Mouse (Mus musculus): Measurements from ENCODE around the gene Il18. TPM values are rescaled to one million over a fixed set of nuclear protein-coding genes. Genes with fewer than 3 reads are reported as not detected.
A peak's percentile ranks its signal among the peaks of the same experiment; 100 is the strongest.

Il18 gene
- 2.6 and 2.7 TPM in 2 replicates for polyA plus RNA-seq (2015; fragmentation: Nextera tagmentation; extraction: Ambion mirVana)

DNA sequence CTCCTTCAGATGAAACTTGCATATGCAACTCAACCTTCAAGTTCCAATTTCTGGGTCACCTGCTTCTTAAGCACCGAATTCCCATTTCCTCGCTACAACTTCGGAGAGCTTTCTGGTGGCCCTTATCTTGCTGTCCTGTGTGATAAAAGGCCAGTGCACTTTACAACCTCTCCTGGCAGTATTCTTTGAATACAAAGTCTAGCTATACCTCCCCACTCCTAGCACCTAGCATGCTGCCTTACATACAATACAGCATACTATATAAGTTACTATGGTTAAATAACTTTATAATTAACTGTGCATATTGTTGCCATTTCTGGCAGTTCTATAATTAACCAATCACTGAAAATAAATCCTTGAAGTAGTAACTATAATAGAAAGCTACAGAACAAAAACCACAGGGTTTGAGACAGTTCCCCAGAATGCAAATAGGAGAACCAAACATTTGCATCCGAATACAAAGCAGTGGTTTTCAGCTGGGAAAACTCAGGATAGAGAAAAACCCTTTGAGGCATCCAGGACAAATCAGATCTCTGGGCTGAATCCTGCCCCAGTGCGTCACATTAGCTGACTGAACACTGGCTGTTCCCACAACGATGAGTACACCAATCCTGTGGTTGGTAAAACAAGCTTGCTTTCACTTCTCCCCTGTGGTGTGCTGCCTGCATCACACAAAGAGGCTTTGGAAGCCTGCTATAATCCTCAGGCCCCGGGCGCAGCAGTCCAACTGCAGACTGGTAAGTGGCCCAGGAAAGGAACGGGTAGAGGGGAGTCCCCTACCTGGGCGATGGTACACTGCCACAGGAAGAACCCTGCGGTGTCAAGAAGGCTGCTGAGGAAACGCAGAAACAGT lies at the start of gene Il18:
TSS of gene Il18 (plus strand) at position 587 of the 853 bp plus-strand sequence.
- ATAC-seq (ENCODE audit: low FRiP score, low read depth): no peak
- no peaks in the 10 kb centered on the region for H3K9me3 ChIP-seq
- H3K4me3 ChIP-seq: no peak within 1 kb of the TSS
- H3K4me2 ChIP-seq (replicated peaks): peak within 1 kb of the TSS; percentile 50
- WGBS: 33% methylated on average over 12 of the region's 12 CpGs
- H3K27ac ChIP-seq: no peak within 1 kb of the TSS
- peak within 1 kb of the TSS; percentile 45; the same call in 1 of the 2 replicates for H3K9ac ChIP-seq
- no peaks in the 10 kb centered on the region for H3K27me3 ChIP-seq
- H3K36me3 ChIP-seq: no peaks in the 10 kb centered on the region
- H3K4me1 ChIP-seq: 0 out of 2 replicates have a peak, but pooled peaks cover 5% of the 10 kb centered on the region

DNA sequence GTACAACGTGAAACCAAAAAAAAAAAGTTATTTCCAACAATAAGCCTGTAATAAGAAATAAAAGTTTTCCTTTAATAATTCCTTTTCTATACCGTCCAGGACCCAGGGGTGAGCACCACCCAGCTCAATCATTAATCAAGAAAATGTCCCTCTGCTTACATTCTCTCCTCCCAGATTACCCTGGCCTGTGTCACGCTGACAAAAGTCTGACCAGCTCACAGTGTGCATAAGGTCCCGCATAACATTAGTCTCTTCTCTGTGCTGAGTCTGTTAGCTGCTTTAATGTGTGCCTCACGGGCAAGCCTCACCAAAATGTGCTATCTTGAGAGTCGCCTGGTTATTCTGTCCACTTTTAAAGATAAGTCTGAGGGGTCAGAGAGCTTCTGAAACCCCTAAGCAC lies 49.2 kb upstream of the Il18 start:
- ATAC-seq (ENCODE audit: low FRiP score, low read depth): no peak
- no peak overlapping the region for H3K4me3 ChIP-seq
- no peak overlapping the region for H3K9ac ChIP-seq
- no peak overlapping the region for H3K4me2 ChIP-seq (replicated peaks)
- 72% methylated on average over 6 of the region's 6 CpGs for WGBS
- no peaks in the 10 kb centered on the region; the same call in 1 of the 2 replicates for H3K4me1 ChIP-seq
- H3K9me3 ChIP-seq: no peaks in the 10 kb centered on the region
- no peak overlapping the region for H3K27ac ChIP-seq
- no peaks in the 10 kb centered on the region for H3K36me3 ChIP-seq
- no peaks in the 10 kb centered on the region for H3K27me3 ChIP-seq

DNA sequence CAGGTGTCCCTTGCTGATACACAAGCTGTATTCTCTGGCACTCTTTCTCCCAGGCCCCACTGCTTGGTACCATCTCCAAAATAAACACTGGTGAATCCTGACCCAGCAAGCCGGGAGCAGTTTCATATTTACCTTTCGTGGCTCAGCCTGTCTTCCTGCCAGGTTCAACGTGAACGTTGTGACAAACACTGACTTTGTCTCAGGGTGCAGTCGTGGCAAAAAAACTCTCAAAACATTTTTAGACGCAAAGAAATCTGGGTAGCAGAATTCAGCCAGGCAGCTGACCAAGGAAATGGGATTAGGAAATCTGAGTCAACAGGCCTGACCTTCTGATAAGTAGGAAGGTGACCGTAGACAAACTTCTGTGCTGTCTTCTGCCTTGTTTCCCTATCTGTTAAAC lies 47.1 kb upstream of the Il18 start:
- no peak overlapping the region for H3K27ac ChIP-seq
- ATAC-seq (ENCODE audit: low FRiP score, low read depth): no peak
- no peak overlapping the region for H3K4me3 ChIP-seq
- 81% methylated on average over 7 of the region's 7 CpGs for WGBS
- H3K4me2 ChIP-seq (replicated peaks): no peak overlapping the region
- H3K9me3 ChIP-seq: no peaks in the 10 kb centered on the region; the same call in 1 of the 2 replicates
- H3K36me3 ChIP-seq: no peaks in the 10 kb centered on the region
- H3K9ac ChIP-seq: no peak overlapping the region
- H3K27me3 ChIP-seq: no peaks in the 10 kb centered on the region
- no peaks in the 10 kb centered on the region; the same call in 1 of the 2 replicates for H3K4me1 ChIP-seq

DNA sequence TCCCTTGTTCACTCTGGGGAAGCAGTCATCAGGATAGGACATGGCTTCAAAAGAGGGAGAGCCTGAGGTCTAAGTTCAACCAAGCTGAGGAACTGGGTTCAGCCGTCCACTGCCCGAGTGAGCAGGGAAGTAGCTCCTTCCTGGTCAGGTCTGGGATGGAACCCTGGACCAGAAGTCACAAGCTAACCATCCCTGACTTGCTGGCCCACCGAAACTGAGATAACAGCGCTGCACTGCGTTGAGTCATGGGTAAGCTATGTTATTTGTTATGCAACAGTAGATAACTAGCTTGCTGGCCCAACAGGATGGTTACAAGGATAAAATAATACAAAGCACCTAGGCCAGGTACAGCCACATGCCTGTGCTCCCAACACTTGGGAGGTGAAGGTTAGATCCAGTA lies 39.2 kb upstream of the Il18 start:
- WGBS: 87% methylated on average over 5 of the region's 5 CpGs
- Histone ChIP-seq H3K27me3 (no peaks in the 10 kb centered on the region), H3K36me3 (peaks cover under 1% of the 10 kb centered on the region; the same call in 1 of the 2 replicates), H3K4me3 (no peak overlapping the region), H3K4me2 (replicated peaks) (no peak overlapping the region), H3K27ac (no peak overlapping the region), H3K4me1 (no peaks in the 10 kb centered on the region), H3K9ac (no peak overlapping the region), H3K9me3 (no peaks in the 10 kb centered on the region; the same call in 1 of the 2 replicates)
- no peak for ATAC-seq (ENCODE audit: low FRiP score, low read depth)

DNA sequence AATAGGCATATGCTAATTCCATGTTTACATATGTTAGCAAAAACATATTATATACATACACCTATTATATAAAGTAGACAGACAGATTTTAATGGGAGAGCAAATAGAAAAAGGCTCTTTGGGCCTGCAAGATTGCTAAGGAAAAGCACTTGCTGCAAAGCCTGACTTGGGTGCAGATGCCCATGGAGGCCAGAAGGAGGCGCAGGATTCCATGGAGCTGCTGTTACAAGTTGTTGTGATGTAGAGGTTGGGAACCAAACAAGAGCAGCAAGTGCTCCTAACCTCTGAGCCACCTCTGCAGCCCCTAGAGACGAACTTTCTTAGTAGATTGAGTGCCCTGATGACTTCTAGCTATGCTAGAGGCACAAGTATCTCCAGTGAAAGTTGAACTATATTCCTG lies 35.8 kb upstream of the Il18 start:
- 16% methylated on average over 2 of the region's 2 CpGs for WGBS
- ATAC-seq (ENCODE audit: low FRiP score, low read depth): no peak
- H3K36me3 ChIP-seq: peaks cover 9% of the 10 kb centered on the region
- H3K4me2 ChIP-seq (replicated peaks): no peak overlapping the region
- H3K27ac ChIP-seq: no peak overlapping the region
- no peaks in the 10 kb centered on the region for H3K27me3 ChIP-seq
- no peaks in the 10 kb centered on the region for H3K4me1 ChIP-seq
- H3K9ac ChIP-seq: no peak overlapping the region
- H3K9me3 ChIP-seq: no peaks in the 10 kb centered on the region
- no peak overlapping the region for H3K4me3 ChIP-seq

DNA sequence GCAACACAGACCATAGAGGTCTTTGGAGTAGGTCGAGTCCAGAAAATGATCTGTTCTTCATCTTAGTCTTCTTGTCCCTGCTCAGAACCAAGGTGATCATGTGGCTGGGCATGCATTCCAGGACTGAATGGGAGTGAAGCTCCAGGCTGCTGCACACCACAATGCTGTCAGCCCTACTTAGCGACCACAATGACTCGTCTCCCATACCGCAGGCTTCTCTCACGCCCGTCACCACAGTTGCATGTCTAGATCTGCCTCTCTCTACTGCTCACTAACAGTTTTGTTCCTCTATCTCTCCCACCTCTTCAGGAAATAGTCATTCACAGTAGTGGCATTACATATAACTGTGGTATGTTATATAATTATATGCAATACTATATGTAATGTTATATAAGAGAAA lies 33.9 kb upstream of the Il18 start:
- Histone ChIP-seq H3K27ac (no peak overlapping the region), H3K9me3 (no peaks in the 10 kb centered on the region), H3K27me3 (no peaks in the 10 kb centered on the region), H3K4me1 (no peaks in the 10 kb centered on the region), H3K4me3 (no peak overlapping the region), H3K9ac (no peak overlapping the region), H3K4me2 (replicated peaks) (no peak overlapping the region), H3K36me3 (peaks cover 9% of the 10 kb centered on the region)
- ATAC-seq (ENCODE audit: low FRiP score, low read depth): no peak
- WGBS: 85% methylated on average over 6 of the region's 6 CpGs

DNA sequence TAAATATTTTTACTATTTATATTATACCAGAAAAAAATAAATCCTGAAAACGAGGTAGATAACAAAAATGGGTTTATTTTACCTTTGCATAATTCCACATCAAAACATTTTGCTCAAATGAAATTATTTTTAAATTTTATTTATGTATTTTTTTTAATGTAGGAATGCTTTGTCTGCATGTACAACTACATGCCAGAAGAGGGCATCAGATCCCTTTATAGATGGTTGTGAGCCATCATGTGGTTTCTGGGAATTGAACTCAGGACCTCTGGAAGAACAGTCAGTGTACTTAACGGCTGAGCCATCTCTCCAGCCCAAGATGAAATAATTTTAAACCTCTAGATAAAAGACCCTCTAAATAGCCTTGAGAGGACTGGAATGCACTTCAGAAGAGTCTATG lies 33.1 kb upstream of the Il18 start:
- Histone ChIP-seq H3K9ac (no peak overlapping the region), H3K4me3 (no peak overlapping the region), H3K9me3 (no peaks in the 10 kb centered on the region), H3K36me3 (peaks cover 9% of the 10 kb centered on the region), H3K27ac (no peak overlapping the region), H3K4me1 (0 out of 2 replicates have a peak, but pooled peaks cover under 1% of the 10 kb centered on the region), H3K27me3 (no peaks in the 10 kb centered on the region), H3K4me2 (replicated peaks) (no peak overlapping the region)
- ATAC-seq (ENCODE audit: low FRiP score, low read depth): no peak
- WGBS: 56% methylated on average over 2 of the region's 2 CpGs

DNA sequence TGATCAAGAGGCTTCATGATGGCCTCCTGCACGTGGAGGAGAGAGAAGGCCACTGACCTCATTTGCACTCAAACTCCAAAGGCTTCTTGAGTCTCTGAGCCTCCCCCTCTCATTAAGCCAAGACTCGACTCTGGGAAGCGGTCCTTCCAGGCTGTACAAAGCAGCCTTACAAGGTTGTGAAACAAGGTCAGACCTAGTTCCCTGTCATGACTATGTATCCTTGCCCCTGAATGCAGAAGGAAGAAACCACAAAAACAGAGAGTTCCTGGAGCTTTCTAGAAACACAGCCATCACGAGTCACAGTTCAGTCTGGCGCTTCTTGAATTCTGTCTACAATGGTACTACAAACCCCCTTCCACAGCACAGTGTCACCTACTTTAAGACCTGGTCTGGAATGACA lies 32.1 kb upstream of the Il18 start:
- Histone ChIP-seq H3K9ac (no peak overlapping the region), H3K4me3 (no peak overlapping the region), H3K27ac (no peak overlapping the region), H3K9me3 (no peaks in the 10 kb centered on the region), H3K27me3 (no peaks in the 10 kb centered on the region), H3K4me2 (replicated peaks) (no peak overlapping the region), H3K36me3 (peaks cover 9% of the 10 kb centered on the region), H3K4me1 (peaks cover 9% of the 10 kb centered on the region)
- no peak for ATAC-seq (ENCODE audit: low FRiP score, low read depth)
- WGBS: 81% methylated on average over 5 of the region's 5 CpGs

DNA sequence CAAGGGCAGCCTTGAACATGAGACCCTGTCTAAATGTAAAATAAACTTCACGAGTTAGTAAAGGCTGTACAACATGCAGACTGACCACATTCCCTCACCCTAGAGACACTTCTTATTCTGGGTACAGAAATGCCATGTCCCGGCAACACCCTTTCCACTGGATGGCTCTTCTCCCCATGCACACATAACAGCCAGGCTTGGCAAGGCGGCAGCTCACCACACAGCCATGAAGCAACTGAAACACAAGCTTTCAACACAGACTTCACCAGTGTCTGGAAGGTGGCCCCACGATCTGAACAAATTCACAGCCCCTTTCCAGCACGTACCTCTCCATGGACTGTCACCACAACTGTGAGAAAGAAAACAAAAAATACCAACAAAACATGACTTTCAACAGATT lies 29.7 kb upstream of the Il18 start:
- Histone ChIP-seq H3K4me2 (replicated peaks) (no peak overlapping the region), H3K9ac (no peak overlapping the region), H3K9me3 (no peaks in the 10 kb centered on the region), H3K27me3 (no peaks in the 10 kb centered on the region), H3K36me3 (peaks cover 9% of the 10 kb centered on the region), H3K27ac (no peak overlapping the region), H3K4me1 (peaks cover 14% of the 10 kb centered on the region), H3K4me3 (no peak overlapping the region)
- ATAC-seq (ENCODE audit: low FRiP score, low read depth): no peak
- WGBS: 88% methylated on average over 5 of the region's 5 CpGs

DNA sequence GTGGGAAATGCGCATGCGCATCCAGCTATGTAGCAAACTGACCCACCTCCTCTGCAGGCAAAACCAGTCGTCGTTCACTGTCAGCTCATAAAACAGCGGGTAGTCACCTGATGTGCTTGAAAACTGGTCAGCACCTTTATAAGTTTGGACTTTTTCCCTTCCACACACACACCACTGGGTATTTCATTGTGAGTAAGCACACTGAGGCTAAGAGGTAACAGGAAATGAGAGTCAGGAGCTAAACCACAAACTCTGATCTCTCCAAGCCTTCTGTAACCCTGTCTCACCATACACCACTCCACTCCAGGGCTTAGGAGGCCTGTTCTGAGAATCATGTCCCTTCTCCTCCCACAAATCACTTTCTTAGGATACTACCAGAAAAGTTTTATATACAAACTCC lies 29.0 kb upstream of the Il18 start:
- 51% methylated on average over 5 of the region's 5 CpGs for WGBS

DNA sequence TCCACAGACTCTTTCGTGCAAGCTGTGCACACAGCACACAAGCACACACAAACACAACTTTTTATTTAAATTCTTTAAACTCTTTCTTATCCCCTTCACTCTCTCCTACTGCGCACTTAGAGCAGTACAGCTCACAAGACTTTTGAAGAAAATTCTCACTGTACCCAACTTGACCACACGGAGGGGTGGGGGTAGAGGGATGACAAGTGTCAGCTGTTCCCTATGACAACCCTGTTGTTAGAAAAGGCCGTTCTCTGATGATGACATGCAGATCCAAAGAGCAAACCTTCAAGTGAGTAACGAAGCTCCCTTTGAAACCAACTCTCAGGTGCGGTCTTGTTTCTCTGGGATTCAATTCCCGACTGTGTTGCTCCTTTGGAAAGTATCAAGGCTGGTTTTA lies 26.8 kb upstream of the Il18 start:
- H3K9me3 ChIP-seq: no peaks in the 10 kb centered on the region
- 47% methylated on average over 7 of the region's 7 CpGs for WGBS
- H3K4me3 ChIP-seq: peak overlapping the region; percentile 73
- H3K4me2 ChIP-seq (replicated peaks): peak overlapping the region; percentile 76
- no peak for ATAC-seq (ENCODE audit: low FRiP score, low read depth)
- H3K27ac ChIP-seq: no peak overlapping the region
- peaks cover 14% of the 10 kb centered on the region for H3K4me1 ChIP-seq
- peak overlapping the region; percentile 74 for H3K9ac ChIP-seq
- no peaks in the 10 kb centered on the region for H3K36me3 ChIP-seq
- no peaks in the 10 kb centered on the region for H3K27me3 ChIP-seq

More for the DNA sequence above, 29.0 kb upstream of the Il18 start:
- no peaks in the 10 kb centered on the region for H3K27me3 ChIP-seq
- H3K4me2 ChIP-seq (replicated peaks): no peak overlapping the region
- H3K9ac ChIP-seq: no peak overlapping the region
- no peak for ATAC-seq (ENCODE audit: low FRiP score, low read depth)
- H3K36me3 ChIP-seq: peaks cover 7% of the 10 kb centered on the region
- H3K4me1 ChIP-seq: peaks cover 14% of the 10 kb centered on the region
- H3K27ac ChIP-seq: no peak overlapping the region
- H3K9me3 ChIP-seq: no peaks in the 10 kb centered on the region
- H3K4me3 ChIP-seq: no peak overlapping the region

DNA sequence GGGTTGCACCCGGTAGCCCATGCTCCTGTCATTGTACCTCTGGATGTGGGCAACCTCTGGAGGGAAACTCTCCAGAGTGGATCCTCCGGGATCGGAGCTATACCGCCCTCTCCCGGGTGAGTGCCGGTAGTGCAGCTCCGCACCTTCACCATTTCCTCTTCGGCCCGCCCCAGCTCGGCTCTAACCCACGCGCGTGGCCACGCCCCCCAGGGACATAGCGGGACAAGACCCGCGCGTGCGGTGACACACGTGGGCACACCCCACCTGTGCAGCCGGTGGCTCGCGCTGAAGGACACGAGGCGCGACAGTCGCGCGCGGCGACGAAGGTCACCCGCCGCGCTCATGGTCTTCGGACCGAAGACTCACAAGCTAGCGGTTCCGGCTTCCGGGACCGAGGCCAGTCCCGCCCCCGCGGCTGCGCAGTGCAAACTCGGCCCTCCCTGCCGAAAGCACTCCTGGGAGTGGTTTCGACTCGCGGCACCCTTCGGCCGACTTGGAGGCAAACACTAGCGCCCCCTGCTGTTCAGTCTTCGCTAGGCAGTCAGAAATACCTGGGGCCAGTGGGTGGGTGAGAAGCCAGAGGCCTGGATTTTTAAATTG lies 26.2 kb upstream of the Il18 start, which contains the start of gene Pts:
TSS of gene Pts (minus strand) at position 432 of the 600 bp plus-strand sequence.
- Histone ChIP-seq H3K4me3 (peak within 1 kb of the TSS; percentile 73), H3K4me1 (peaks cover 14% of the 10 kb centered on the region), H3K9me3 (no peaks in the 10 kb centered on the region), H3K27me3 (no peaks in the 10 kb centered on the region), H3K9ac (peak within 1 kb of the TSS; percentile 74), H3K36me3 (no peaks in the 10 kb centered on the region), H3K27ac (no peak within 1 kb of the TSS; the same call in 1 of the 2 replicates), H3K4me2 (replicated peaks) (peak within 1 kb of the TSS; percentile 76)
- 0% methylated on average over 54 of the region's 54 CpGs for WGBS
- peak; percentile 96 for ATAC-seq (ENCODE audit: low FRiP score, low read depth)

Measured in limb, embryonic 13.5 days (tissue).